Mouse (Mus musculus) hindbrain, embryonic 14.5 days (tissue): ENCODE measurements around the gene Tmem121b. TPM values are rescaled to one million over a fixed set of nuclear protein-coding genes. Genes with fewer than 3 reads are reported as not detected.

Source experiments
- ATAC-seq: fragments of 200-750 bp; cut with Nextera tagmentation; 2 replicates; pipeline ENCODE4 v1.8.0; 2017; ENCODE audit warnings: moderate number of reproducible peaks, mild to moderate bottlenecking, moderate TSS enrichment, moderate library complexity; ENCODE audit not compliant: low FRiP score
- DNase-seq: peaks from one replicate; pipeline ENCODE4 v3.0.0-alpha.2; 2015; ENCODE audit warnings: low spot score
- H3K27ac ChIP-seq: fragments of 300-500 bp; sonication (generic); 2 replicates; pipeline ENCODE4 v1.5.1; 2014; ENCODE audit warnings: mild to moderate bottlenecking, moderate library complexity
- H3K27me3 ChIP-seq: fragments of 300-500 bp; sonication (generic); 2 replicates; pipeline ENCODE4 v1.6.1; 2014; ENCODE audit warnings: mild to moderate bottlenecking, low read length, mixed read lengths; ENCODE audit not compliant: control insufficient read depth, insufficient read depth
- H3K36me3 ChIP-seq: fragments of 300-500 bp; sonication (generic); replicated peaks from 2 replicates; pipeline ENCODE4 v1.6.1; 2014; ENCODE audit not compliant: control insufficient read depth, insufficient read depth
- H3K4me1 ChIP-seq: fragments of 300-500 bp; sonication (generic); replicated peaks from 2 replicates; pipeline ENCODE4 v1.6.1; 2014; ENCODE audit warnings: antibody characterized with exemption, low read length, mixed read lengths; ENCODE audit not compliant: control insufficient read depth, insufficient read depth
- H3K4me2 ChIP-seq: fragments of 300-500 bp; sonication (generic); replicated peaks from 2 replicates; pipeline ENCODE4 v1.6.1; 2014; ENCODE audit warnings: mild to moderate bottlenecking, moderate library complexity
- H3K4me3 ChIP-seq: fragments of 300-500 bp; sonication (generic); replicated peaks from 2 replicates; pipeline ENCODE4 v1.5.1; 2014; ENCODE audit warnings: mild to moderate bottlenecking, low read length
- H3K9ac ChIP-seq: fragments of 300-500 bp; sonication (generic); 2 replicates; pipeline ENCODE4 v1.6.1; 2014
- H3K9me3 ChIP-seq: fragments of 300-500 bp; sonication (generic); 2 replicates; pipeline ENCODE4 v1.6.1; 2016; ENCODE audit warnings: low read length; ENCODE audit not compliant: control insufficient read depth
- WGBS: fragments of 180-500 bp; shearing (Covaris S2); extraction: QIAGEN DNeasy Blood & Tissue Kit; methylation state at CpG from one replicate; pipeline ENCODE4 v1.1.7; 2014; 5-methylcytosine and 5-hydroxymethylcytosine counted together
- polyA plus RNA-seq: library from polyadenylated mRNA; unstranded; fragments of >200 nt; fragmentation: Nextera tagmentation; extraction: Ambion mirVana; gene quantifications from 2 replicates; pipeline ENCODE4 v1.2.1, GENCODE M21; 2014

Gene Tmem121b
- 3.2 and 4.3 TPM in 2 replicates for polyA plus RNA-seq

DNA sequence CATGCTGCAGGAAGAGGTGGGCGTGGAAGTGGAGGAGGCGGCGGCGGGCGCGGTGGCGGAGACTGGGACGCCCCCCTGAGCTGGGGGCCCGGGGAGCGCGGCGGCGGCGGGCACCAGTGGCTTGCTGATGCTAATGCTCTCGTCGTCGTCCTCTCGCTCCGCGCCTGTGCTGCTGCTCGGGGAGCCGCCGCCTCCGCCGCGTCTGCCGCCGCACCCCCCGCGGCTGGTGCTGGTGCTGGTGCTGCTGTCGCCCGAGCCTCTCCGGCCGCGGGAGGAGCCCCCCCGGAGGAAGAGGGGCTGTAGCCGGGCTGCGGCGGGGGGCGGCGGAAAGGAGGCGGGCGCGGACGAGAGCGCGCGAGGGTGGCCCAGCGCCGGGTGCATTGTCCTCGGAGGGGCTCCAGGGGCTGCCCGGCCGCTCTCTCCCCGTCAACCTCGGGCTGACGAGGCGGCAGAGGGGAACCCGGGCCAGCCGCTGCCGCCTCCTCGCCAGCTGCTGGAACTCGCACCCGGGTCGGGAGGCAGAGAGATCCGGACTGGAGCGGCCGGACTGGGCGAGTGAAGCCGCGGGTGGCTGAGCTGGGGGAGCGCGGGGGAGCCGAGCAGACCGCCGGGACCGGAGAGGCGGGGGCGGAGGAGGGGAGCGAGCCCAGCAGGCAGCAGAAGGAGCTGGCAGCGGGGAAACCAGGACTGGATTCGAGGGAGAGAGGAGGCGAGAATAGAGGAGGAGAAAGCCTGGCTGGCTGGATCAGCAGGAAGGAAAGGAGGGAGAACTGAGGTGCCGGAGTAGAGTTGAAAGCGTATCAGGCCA is at the start of gene Tmem121b:
Gene Tmem121b, minus strand, starts transcription at position 434 of the 808 bp plus-strand sequence.
- Histone ChIP-seq H3K36me3 (no peaks in the 10 kb centered on the region), H3K27me3 (no peaks in the 10 kb centered on the region), H3K9ac (peak within 1 kb of the TSS; percentile 85), H3K27ac (peak within 1 kb of the TSS; percentile 96), H3K4me3 (peak within 1 kb of the TSS; percentile 81), H3K9me3 (no peaks in the 10 kb centered on the region), H3K4me1 (peaks cover 43% of the 10 kb centered on the region), H3K4me2 (peak within 1 kb of the TSS; percentile 70)
- DNase-seq = peak; percentile 82
- under 1% methylated on average over 62 of the region's 84 CpGs for WGBS
- peak; percentile 87 for ATAC-seq

DNA sequence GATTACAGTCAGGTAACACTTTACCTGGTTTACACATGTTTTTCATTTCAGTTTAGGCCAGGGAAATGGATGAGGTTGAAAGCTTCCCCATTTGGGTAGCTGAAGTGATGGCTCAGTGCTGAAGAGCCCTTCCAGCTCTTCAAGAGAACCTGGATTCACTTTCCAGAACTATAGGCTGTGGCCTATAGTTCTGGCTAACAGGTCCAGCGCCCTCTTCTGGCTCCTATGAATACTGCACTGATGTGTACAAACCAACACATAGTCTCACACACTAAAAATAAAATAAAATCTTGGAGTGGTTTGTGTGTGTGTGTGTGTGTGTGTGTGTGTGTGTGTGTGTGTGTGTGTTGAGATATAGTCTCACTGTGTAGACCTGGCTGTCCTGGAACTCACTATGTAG is 48.5 kb upstream of the Tmem121b start:
- no peaks in the 10 kb centered on the region for H3K27me3 ChIP-seq
- WGBS = 16% methylated on average over 1 of the region's 1 CpGs

DNA sequence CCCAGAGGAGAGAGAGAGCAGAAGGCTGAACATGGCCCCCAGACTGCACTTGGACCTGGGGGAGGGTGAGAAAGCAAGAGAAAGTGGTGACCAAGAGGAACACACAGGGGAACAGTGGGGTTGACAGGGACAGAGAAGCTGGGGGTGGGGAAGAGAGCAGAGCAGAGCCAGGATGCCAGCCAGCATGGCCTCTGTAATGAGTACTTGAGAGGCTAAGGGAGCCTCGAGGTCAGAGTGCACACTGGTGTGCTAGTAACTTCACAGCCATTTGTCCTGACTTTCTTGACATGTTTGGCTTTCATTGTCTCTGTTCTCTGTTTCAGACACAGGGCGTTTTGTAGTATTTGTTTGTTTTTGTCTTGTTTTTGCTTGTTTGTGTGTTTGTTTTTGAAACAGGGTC is 47.8 kb upstream of the Tmem121b start:
- no peak overlapping the region for H3K4me3 ChIP-seq
- 45% methylated on average over 2 of the region's 2 CpGs for WGBS
- no peak overlapping the region for H3K27ac ChIP-seq
- H3K36me3 ChIP-seq = no peaks in the 10 kb centered on the region
- ATAC-seq = no peak
- H3K4me2 ChIP-seq = no peak overlapping the region
- no peak overlapping the region for H3K9ac ChIP-seq
- no peaks in the 10 kb centered on the region for H3K27me3 ChIP-seq
- 0 out of 2 replicates have a peak, but pooled peaks cover 5% of the 10 kb centered on the region for H3K9me3 ChIP-seq
- H3K4me1 ChIP-seq = peaks cover 5% of the 10 kb centered on the region; the same call in 1 of the 2 replicates
- no peak for DNase-seq

More for the DNA sequence above, 48.5 kb upstream of the Tmem121b start:
- no peak overlapping the region for H3K4me3 ChIP-seq
- no peaks in the 10 kb centered on the region for H3K36me3 ChIP-seq
- ATAC-seq (no peak), DNase-seq (no peak)
- no peak overlapping the region for H3K9ac ChIP-seq
- H3K27ac ChIP-seq = no peak overlapping the region
- H3K4me1 ChIP-seq = peaks cover 5% of the 10 kb centered on the region; the same call in 1 of the 2 replicates
- H3K4me2 ChIP-seq = no peak overlapping the region
- H3K9me3 ChIP-seq = 0 out of 2 replicates have a peak, but pooled peaks cover 5% of the 10 kb centered on the region

DNA sequence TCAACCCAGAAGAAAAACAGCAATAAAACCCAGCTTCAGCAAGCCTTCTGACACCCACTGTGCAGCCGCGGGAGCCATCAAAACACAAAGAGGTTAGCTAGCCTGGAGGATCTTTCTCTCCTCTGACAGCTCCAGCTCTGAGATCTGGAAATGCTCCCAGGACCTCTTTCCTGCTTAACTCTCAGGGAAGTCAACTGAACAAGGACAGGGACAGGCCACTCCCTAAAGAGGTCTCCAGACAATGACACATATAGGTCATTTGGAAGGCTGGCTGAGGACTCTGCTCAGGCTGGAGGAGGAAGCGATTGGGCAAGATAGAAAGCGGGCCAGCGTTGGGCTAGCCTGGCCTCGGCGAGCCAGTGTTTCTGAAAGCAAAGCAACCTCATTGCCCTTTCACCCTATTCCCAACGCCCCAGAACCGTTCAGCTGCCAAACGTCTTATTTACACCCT is 46.2 kb upstream of the Tmem121b start:
- Histone ChIP-seq H3K4me2 (peak overlapping the region; percentile 51), H3K27ac (0 out of 2 replicates have a peak overlapping the region, but pooled peaks have one; percentile 12), H3K27me3 (no peaks in the 10 kb centered on the region), H3K9ac (peak overlapping the region; percentile 50), H3K4me1 (peaks cover 5% of the 10 kb centered on the region; the same call in 1 of the 2 replicates), H3K4me3 (no peak overlapping the region), H3K36me3 (no peaks in the 10 kb centered on the region), H3K9me3 (0 out of 2 replicates have a peak, but pooled peaks cover 5% of the 10 kb centered on the region)
- 42% methylated on average over 10 of the region's 10 CpGs for WGBS
- DNase-seq (peak; percentile 32), ATAC-seq (peak; percentile 36; the same call in 1 of the 2 replicates)

DNA sequence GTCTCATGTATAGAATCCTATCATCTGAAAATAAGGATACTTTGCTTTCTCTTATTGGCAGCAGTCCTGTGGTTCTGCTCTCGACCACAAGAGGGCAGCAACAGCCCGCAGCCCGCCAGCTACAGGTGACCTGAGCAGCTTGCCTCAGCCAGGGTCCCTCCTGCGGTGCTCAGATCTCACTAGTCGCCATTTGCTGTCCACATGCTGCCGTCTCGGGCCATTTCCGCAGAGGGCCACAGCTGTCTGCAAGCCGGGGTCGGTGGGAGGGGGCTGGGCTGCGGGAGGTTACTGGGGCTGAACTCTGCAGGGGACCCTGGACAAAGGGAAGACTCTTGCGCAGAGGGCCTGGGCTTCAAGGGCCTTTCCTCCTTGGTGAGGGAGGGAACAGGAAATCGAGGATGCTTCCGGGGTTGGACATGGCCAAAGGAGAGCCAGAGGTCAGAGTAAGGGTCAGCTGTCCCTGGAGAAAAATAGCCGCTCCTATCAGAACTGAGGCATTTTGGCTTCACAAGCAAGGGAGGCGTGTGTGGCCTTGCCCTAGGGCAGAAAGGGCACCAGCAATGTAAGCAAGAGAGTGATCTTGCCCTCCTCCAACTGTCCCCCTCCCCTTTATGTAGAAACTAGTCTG is 45.6 kb upstream of the Tmem121b start:
- Histone ChIP-seq H3K4me1 (peaks cover 5% of the 10 kb centered on the region; the same call in 1 of the 2 replicates), H3K36me3 (no peaks in the 10 kb centered on the region), H3K9me3 (0 out of 2 replicates have a peak, but pooled peaks cover 5% of the 10 kb centered on the region), H3K4me3 (peak overlapping the region; percentile 24; the same call in 1 of the 2 replicates), H3K27me3 (no peaks in the 10 kb centered on the region), H3K4me2 (peak overlapping the region; percentile 51), H3K9ac (peak overlapping the region; percentile 50), H3K27ac (0 out of 2 replicates have a peak overlapping the region, but pooled peaks have one; percentile 12)
- DNase-seq (peak; percentile 92), ATAC-seq (peak; percentile 90)
- 1% methylated on average over 16 of the region's 16 CpGs for WGBS

DNA sequence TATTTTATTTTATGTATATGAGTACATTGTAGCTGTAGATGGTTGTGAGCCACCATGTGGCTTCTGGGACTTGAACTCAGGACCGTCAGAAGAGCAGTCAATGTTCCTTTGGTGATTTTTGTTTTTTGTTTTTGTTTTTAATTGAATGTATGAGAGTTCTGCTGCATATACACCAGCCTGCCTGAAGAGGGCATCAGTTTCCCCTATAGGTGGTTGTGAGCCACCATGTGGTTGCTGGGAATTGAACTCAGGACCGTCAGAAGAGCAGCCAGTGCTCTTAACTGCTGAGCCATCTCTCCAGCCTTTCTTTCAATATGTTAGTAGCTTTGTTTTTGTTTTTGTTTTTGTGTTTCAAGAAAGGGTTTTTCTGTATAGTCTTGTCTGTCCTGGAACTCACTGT is 42.7 kb upstream of the Tmem121b start:
- WGBS = 79% methylated on average over 2 of the region's 2 CpGs
- Histone ChIP-seq H3K4me3 (no peak overlapping the region), H3K27ac (no peak overlapping the region)

GRCm38 (mm10) chr6:120532594-120532993 is 39.0 kb upstream of the Tmem121b start:
- no peak for DNase-seq
- Histone ChIP-seq H3K36me3 (no peaks in the 10 kb centered on the region), H3K4me2 (no peak overlapping the region), H3K9ac (no peak overlapping the region), H3K4me3 (no peak overlapping the region), H3K9me3 (no peaks in the 10 kb centered on the region), H3K27me3 (no peaks in the 10 kb centered on the region), H3K4me1 (peaks cover 17% of the 10 kb centered on the region; the same call in 1 of the 2 replicates), H3K27ac (no peak overlapping the region)
- WGBS = 92% methylated on average over 1 of the region's 1 CpGs
- no peak for ATAC-seq

More for the DNA sequence above, 42.7 kb upstream of the Tmem121b start:
- no peaks in the 10 kb centered on the region for H3K36me3 ChIP-seq
- DNase-seq = no peak
- H3K9me3 ChIP-seq = no peaks in the 10 kb centered on the region
- H3K9ac ChIP-seq = no peak overlapping the region
- H3K4me1 ChIP-seq = peaks cover 5% of the 10 kb centered on the region; the same call in 1 of the 2 replicates
- H3K27me3 ChIP-seq = no peaks in the 10 kb centered on the region
- ATAC-seq = no peak
- H3K4me2 ChIP-seq = no peak overlapping the region

DNA sequence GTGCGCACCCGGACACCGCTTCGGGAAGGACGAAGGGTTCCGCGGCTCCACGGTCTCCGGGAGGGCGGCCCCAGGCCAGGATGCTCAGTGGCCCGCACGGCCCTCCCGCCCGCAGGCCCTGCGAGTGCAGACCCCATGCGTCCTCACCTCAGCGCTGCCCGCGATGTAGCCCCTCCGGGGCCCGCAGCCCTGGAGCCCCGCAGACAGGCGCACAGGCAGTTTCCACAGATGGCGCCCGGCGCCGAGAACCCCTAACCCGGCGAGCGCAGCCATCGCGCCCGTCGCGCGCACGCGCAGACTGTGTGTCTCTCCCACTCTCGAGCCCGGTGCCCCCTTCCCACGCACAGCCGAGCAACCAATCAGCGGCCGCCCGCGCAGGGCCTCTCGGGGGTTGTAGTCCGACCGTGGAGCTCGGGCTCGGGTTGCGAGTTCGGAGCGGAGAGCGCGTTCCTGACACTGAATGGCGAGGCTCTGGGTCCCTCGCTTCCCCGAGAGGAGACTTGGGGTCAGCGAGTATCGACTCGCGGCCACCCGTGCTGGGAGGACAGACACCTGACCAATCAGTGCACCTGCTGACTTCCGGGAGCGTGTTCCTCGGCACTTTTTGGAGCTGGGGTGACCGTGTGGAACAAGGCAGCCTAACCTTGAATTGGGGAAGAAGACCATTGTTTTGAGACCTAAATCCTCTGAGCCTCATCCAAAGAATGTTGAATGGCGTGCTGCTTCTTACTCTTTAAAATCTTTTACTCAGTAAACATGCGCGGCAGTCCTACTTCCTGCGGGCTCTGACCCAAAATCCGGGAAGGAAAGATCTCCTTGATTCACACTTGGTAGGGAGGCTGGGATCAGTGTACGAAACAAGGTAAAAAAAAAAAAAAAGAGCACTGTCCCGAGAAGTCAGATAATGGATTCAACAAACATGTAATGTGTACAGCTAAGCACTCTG is 37.7 kb upstream of the Tmem121b start, which contains the start of gene Hdhd5:
Gene Hdhd5, minus strand, starts transcription at position 300 of the 946 bp plus-strand sequence.
- Histone ChIP-seq H3K4me2 (peak within 1 kb of the TSS; percentile 66), H3K9me3 (no peaks in the 10 kb centered on the region), H3K9ac (peak within 1 kb of the TSS; percentile 89), H3K36me3 (no peaks in the 10 kb centered on the region), H3K27me3 (no peaks in the 10 kb centered on the region), H3K4me3 (peak within 1 kb of the TSS; percentile 98), H3K27ac (peak within 1 kb of the TSS; percentile 69), H3K4me1 (peaks cover 17% of the 10 kb centered on the region; the same call in 1 of the 2 replicates)
- ATAC-seq (peak; percentile 98), DNase-seq (peak; percentile 94)
- WGBS = under 1% methylated on average over 75 of the region's 75 CpGs
